Mouse (Mus musculus) limb, embryonic 15.5 days (tissue): ENCODE measurements around the gene Pcnx4. TPM values are rescaled to one million over a fixed set of nuclear protein-coding genes. Genes with fewer than 3 reads are reported as not detected.

Source experiments
- ATAC-seq: fragments of 200-750 bp; cut with Nextera tagmentation; 2 replicates; pipeline ENCODE4 v1.8.0; 2017; ENCODE audit warnings: low read depth, moderate TSS enrichment; ENCODE audit not compliant: insufficient number of reproducible peaks, low FRiP score, low TSS enrichment
- H3K27ac ChIP-seq: fragments of 300-500 bp; sonication (generic); 2 replicates; pipeline ENCODE4 v1.5.1; 2015; ENCODE audit warnings: moderate library complexity, mild to moderate bottlenecking, inconsistent platforms
- H3K27me3 ChIP-seq: fragments of 300-500 bp; sonication (generic); 2 replicates; pipeline ENCODE4 v1.6.1; 2015; ENCODE audit warnings: inconsistent platforms
- H3K36me3 ChIP-seq: fragments of 300-500 bp; sonication (generic); 2 replicates; pipeline ENCODE4 v1.6.1; 2015; ENCODE audit warnings: inconsistent platforms
- H3K4me1 ChIP-seq: fragments of 300-500 bp; sonication (generic); 2 replicates; pipeline ENCODE4 v1.6.1; 2015; ENCODE audit warnings: inconsistent platforms
- H3K4me2 ChIP-seq: fragments of 300-500 bp; sonication (generic); 2 replicates; pipeline ENCODE4 v1.6.1; 2015; ENCODE audit warnings: mild to moderate bottlenecking, inconsistent platforms
- H3K4me3 ChIP-seq: fragments of 300-500 bp; sonication (generic); 2 replicates; pipeline ENCODE4 v1.5.1; 2015; ENCODE audit warnings: mild to moderate bottlenecking, inconsistent platforms
- H3K9ac ChIP-seq: fragments of 300-500 bp; sonication (generic); 2 replicates; pipeline ENCODE4 v1.6.1; 2015; ENCODE audit warnings: inconsistent platforms
- H3K9me3 ChIP-seq: fragments of 300-500 bp; sonication (generic); 2 replicates; pipeline ENCODE4 v1.6.1; 2016; ENCODE audit warnings: inconsistent platforms
- WGBS: fragments of 180-500 bp; shearing (Covaris S2); methylation state at CpG from one replicate; pipeline ENCODE4 v1.1.7; 2015; 5-methylcytosine and 5-hydroxymethylcytosine counted together
- polyA plus RNA-seq: library from polyadenylated mRNA; unstranded; fragments of >200 nt; fragmentation: Nextera tagmentation; extraction: Ambion mirVana; gene quantifications from 2 replicates; pipeline ENCODE4 v1.2.1, GENCODE M21; 2015

The Pcnx4 gene
- polyA plus RNA-seq, 1 experiment from 2014 or later = 12.9 TPM

DNA sequence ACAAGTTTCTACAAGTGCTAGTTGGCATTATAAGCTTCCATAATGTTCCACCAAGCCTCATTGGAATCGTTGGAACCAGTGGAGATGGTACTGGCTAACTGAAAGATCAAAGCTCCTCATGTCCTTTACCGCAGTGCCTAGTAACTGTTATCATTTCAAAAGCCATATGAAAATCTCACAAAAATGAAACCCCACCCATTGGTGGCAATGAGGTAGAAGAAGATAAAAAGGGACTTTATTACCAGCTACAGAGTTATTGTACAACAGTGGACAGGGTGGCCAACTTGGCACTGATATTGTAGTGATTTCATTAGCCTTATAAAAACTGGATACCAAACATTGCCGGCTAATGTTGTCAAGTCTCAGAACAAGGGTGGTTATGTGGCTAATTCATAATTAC, 75.9 kb downstream of the Pcnx4 start:
- H3K36me3 ChIP-seq = no peaks in the 10 kb centered on the region
- no peaks in the 10 kb centered on the region for H3K9me3 ChIP-seq
- no peak overlapping the region for H3K9ac ChIP-seq
- no peak overlapping the region for H3K4me2 ChIP-seq
- ATAC-seq = no peak
- WGBS = 85% methylated on average over 3 of the region's 3 CpGs
- no peaks in the 10 kb centered on the region for H3K27me3 ChIP-seq
- no peak overlapping the region for H3K27ac ChIP-seq
- no peaks in the 10 kb centered on the region for H3K4me1 ChIP-seq
- no peak overlapping the region for H3K4me3 ChIP-seq

GRCm38 (mm10) chr12:72620856-72621255, 84.7 kb downstream of the Pcnx4 start:
- H3K27ac ChIP-seq = no peak overlapping the region
- no peak for ATAC-seq
- H3K4me3 ChIP-seq = no peak overlapping the region
- 90% methylated on average over 7 of the region's 7 CpGs for WGBS
- H3K36me3 ChIP-seq = no peaks in the 10 kb centered on the region
- no peaks in the 10 kb centered on the region for H3K9me3 ChIP-seq
- H3K9ac ChIP-seq = no peak overlapping the region
- no peaks in the 10 kb centered on the region for H3K4me1 ChIP-seq
- no peaks in the 10 kb centered on the region for H3K27me3 ChIP-seq
- no peak overlapping the region for H3K4me2 ChIP-seq

- Histone ChIP-seq H3K27ac (no peak overlapping the region), H3K9me3 (no peaks in the 10 kb centered on the region), H3K27me3 (no peaks in the 10 kb centered on the region), H3K9ac (no peak overlapping the region), H3K4me2 (no peak overlapping the region), H3K4me1 (no peaks in the 10 kb centered on the region), H3K4me3 (no peak overlapping the region), H3K36me3 (no peaks in the 10 kb centered on the region)
- WGBS = 100% methylated on average over 1 of the region's 1 CpGs
- ATAC-seq = no peak
These were observed 85.3 kb downstream of the Pcnx4 start for GRCm38 (mm10) chr12:72621441-72621840.

- no peak overlapping the region for H3K9ac ChIP-seq
- H3K27ac ChIP-seq = no peak overlapping the region
- H3K9me3 ChIP-seq = no peaks in the 10 kb centered on the region
- H3K4me3 ChIP-seq = no peak overlapping the region
- H3K36me3 ChIP-seq = no peaks in the 10 kb centered on the region
- WGBS = 75% methylated on average over 5 of the region's 5 CpGs
- H3K4me1 ChIP-seq = no peaks in the 10 kb centered on the region
- no peaks in the 10 kb centered on the region for H3K27me3 ChIP-seq
- H3K4me2 ChIP-seq = no peak overlapping the region
- no peak for ATAC-seq
These were observed 86.8 kb downstream of the Pcnx4 start for GRCm38 (mm10) chr12:72622853-72623496.

GRCm38 (mm10) chr12:72628751-72629150, 92.6 kb downstream of the Pcnx4 start:
- no peaks in the 10 kb centered on the region for H3K27me3 ChIP-seq
- no peaks in the 10 kb centered on the region for H3K4me1 ChIP-seq
- H3K27ac ChIP-seq = no peak overlapping the region
- no peak overlapping the region for H3K4me2 ChIP-seq
- H3K9ac ChIP-seq = no peak overlapping the region
- H3K9me3 ChIP-seq = no peaks in the 10 kb centered on the region
- ATAC-seq = no peak
- H3K4me3 ChIP-seq = no peak overlapping the region
- no peaks in the 10 kb centered on the region for H3K36me3 ChIP-seq
- 91% methylated on average over 7 of the region's 7 CpGs for WGBS

Other genes with a start within 250 kb of the Pcnx4 start
- gene Rtn1, start 127.3 kb upstream of the Pcnx4 start, polyA plus RNA-seq = 3.5 and 6.8 TPM in 2 replicates
- gene Lrrc9, start 94.5 kb upstream of the Pcnx4 start, polyA plus RNA-seq = 0.18 and 0.52 TPM in 2 replicates
- gene Gm4756, start 113.3 kb downstream of the Pcnx4 start, polyA plus RNA-seq = not detected in 2 replicates
- gene Dhrs7, start 128.5 kb downstream of the Pcnx4 start, polyA plus RNA-seq = 60.0 and 66.1 TPM in 2 replicates
- gene Ppm1a, start 221.1 kb downstream of the Pcnx4 start, polyA plus RNA-seq = 38.7 and 44.4 TPM in 2 replicates